Mouse (Mus musculus): ENCODE measurements at regions not wholly inside any gene's neighbourhood (a gene's known extent, or its start where the extent isn't known, plus 50 kb on each side); places are given as distances from the start of the nearest gene placed in this dataset.

DNA sequence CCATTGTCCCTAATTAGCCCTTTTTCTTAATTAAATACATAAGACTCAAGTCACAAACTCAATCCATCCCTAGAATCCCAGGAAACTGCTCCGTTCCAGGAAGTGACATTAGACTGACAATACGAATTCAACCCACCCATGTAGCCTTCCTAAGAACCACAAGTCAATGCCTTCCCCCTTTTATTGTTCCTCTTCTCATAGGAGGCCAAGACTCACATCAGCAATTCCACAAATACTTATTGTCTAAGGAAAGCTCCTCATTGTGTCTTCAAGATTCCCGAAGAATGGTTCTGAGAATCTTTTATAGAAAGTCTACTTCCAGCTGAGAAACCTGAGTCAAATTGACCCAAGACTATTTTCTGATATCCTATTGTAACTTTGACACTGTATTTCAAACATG is 147.3 kb downstream of the Dmac1 start:
- Histone ChIP-seq H3K9me3 (ENCODE audit: control insufficient read depth, low read length) (no peaks in the 10 kb centered on the region), H3K4me2 (ENCODE audit: low read length) (no peak overlapping the region), H3K27ac (replicated peaks; ENCODE audit: low read depth, low read length) (no peak overlapping the region), H3K4me1 (ENCODE audit: control insufficient read depth, insufficient read depth, low read length) (no peaks in the 10 kb centered on the region), H3K36me3 (ENCODE audit: control insufficient read depth, insufficient read depth, low read length) (no peaks in the 10 kb centered on the region), H3K27me3 (ENCODE audit: control insufficient read depth, insufficient read depth, low read length) (no peaks in the 10 kb centered on the region), H3K4me3 (replicated peaks; ENCODE audit: low read depth, low read length) (no peak overlapping the region), H3K9ac (replicated peaks; ENCODE audit: low read length) (no peak overlapping the region)
- DNase-seq: no peak
- ATAC-seq (ENCODE audit: low FRiP score, low TSS enrichment): no peak
- WGBS: 83% methylated on average over 3 of the region's 3 CpGs

DNA sequence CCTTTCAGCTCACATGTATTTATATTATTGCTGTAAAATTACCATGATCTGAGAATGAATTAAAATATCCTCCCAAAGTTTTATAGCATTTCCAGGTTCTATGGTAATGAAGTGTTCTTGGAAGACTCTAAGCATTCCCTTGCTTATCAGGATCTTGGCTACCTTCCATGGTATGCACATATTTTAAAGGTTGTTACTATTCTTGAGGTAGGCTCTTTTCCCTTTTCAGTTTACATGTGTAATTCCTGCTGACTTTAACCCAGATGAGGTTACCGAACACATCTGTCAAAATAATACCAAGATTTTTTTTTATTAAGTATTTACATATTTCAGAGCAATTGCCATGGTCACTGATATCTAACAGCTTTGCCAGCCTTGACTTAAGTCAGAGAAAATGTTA is 162.2 kb downstream of the Dmac1 start:
- no peak overlapping the region for H3K9ac ChIP-seq (replicated peaks; ENCODE audit: low read length)
- H3K9me3 ChIP-seq (ENCODE audit: control insufficient read depth, low read length): no peaks in the 10 kb centered on the region
- H3K4me2 ChIP-seq (ENCODE audit: low read length): no peak overlapping the region
- no peak overlapping the region for H3K27ac ChIP-seq (replicated peaks; ENCODE audit: low read depth, low read length)
- H3K4me1 ChIP-seq (ENCODE audit: control insufficient read depth, insufficient read depth, low read length): no peaks in the 10 kb centered on the region
- no peaks in the 10 kb centered on the region for H3K27me3 ChIP-seq (ENCODE audit: control insufficient read depth, insufficient read depth, low read length)
- 87% methylated on average over 1 of the region's 1 CpGs for WGBS
- no peak for ATAC-seq (ENCODE audit: low FRiP score, low TSS enrichment)
- no peak overlapping the region for H3K4me3 ChIP-seq (replicated peaks; ENCODE audit: low read depth, low read length)
- no peaks in the 10 kb centered on the region for H3K36me3 ChIP-seq (ENCODE audit: control insufficient read depth, insufficient read depth, low read length)
- no peak for DNase-seq

DNA sequence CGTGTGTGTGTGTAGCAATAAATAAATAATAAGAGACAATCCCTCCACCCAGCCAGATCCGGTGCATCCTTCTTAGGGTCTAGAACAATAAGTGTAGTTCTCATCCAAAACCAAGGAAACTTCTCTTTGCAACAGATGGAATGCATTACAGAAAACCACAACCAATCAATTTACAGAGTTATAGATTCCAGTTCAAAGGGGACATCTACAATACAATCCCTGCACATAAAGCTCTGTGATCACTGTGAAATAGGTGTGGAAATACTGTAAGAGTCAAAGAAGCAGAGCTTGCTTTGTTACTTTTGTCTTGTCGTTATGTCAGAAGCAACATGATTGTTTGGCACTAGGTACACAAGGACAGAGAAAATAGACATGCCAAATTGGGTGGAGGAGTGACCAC is 162.8 kb downstream of the Dmac1 start:
- Histone ChIP-seq H3K4me3 (replicated peaks; ENCODE audit: low read depth, low read length) (no peak overlapping the region), H3K9ac (replicated peaks; ENCODE audit: low read length) (no peak overlapping the region), H3K36me3 (ENCODE audit: control insufficient read depth, insufficient read depth, low read length) (no peaks in the 10 kb centered on the region), H3K4me2 (ENCODE audit: low read length) (no peak overlapping the region), H3K4me1 (ENCODE audit: control insufficient read depth, insufficient read depth, low read length) (no peaks in the 10 kb centered on the region), H3K27me3 (ENCODE audit: control insufficient read depth, insufficient read depth, low read length) (no peaks in the 10 kb centered on the region), H3K9me3 (ENCODE audit: control insufficient read depth, low read length) (no peaks in the 10 kb centered on the region), H3K27ac (replicated peaks; ENCODE audit: low read depth, low read length) (no peak overlapping the region)
- 47% methylated on average over 3 of the region's 3 CpGs for WGBS
- ATAC-seq (ENCODE audit: low FRiP score, low TSS enrichment): no peak; the same call in 1 of the 2 replicates
- peak; percentile 3 for DNase-seq

DNA sequence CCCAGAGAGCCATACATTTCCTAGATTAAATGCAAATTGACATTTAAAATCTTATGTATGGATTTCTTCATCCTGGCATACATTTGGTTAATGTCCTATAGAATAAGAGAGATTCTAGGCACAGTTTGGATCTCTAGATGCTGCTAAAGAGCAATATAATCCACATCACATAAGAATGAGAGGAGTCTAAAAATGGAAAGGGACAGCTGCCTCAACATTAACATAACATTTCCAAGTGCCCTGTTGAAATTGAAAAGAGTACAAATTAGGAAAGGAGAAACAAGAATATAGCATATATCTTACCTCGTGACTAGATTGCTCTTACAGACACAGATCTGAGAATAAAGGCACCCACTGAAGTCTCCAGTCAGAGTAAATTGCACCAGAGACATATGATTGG is 212.3 kb downstream of the Dmac1 start:
- H3K9me3 ChIP-seq (ENCODE audit: control insufficient read depth, low read length): no peaks in the 10 kb centered on the region
- ATAC-seq (ENCODE audit: low FRiP score, low TSS enrichment) (no peak), DNase-seq (no peak)
- no peak overlapping the region for H3K9ac ChIP-seq (replicated peaks; ENCODE audit: low read length)
- H3K4me3 ChIP-seq (replicated peaks; ENCODE audit: low read depth, low read length): no peak overlapping the region
- H3K27ac ChIP-seq (replicated peaks; ENCODE audit: low read depth, low read length): no peak overlapping the region
- no peaks in the 10 kb centered on the region for H3K36me3 ChIP-seq (ENCODE audit: control insufficient read depth, insufficient read depth, low read length)
- H3K4me1 ChIP-seq (ENCODE audit: control insufficient read depth, insufficient read depth, low read length): no peaks in the 10 kb centered on the region
- WGBS: 77% methylated on average over 1 of the region's 1 CpGs
- no peak overlapping the region for H3K4me2 ChIP-seq (ENCODE audit: low read length)
- no peaks in the 10 kb centered on the region for H3K27me3 ChIP-seq (ENCODE audit: control insufficient read depth, insufficient read depth, low read length)

DNA sequence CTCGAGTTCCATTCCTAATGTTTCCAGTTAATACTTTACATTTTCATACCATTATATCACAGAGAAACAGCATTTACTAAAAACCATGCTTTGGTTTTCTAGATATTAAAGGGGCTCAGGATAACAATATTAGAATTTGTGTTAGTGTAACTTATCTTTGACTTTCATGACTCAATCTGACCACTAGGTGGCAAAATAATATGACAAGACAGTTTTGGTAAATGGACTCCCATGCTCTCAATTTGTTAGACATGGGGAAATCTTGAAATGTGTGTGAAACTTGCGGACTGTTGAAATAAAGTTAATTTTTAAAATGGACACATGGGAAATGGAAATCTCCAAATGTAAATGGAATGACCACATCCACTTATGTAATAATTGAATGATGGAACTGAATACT is 214.8 kb downstream of the Dmac1 start:
- H3K9me3 ChIP-seq (ENCODE audit: control insufficient read depth, low read length): no peaks in the 10 kb centered on the region
- H3K9ac ChIP-seq (replicated peaks; ENCODE audit: low read length): no peak overlapping the region
- WGBS: 86% methylated on average over 2 of the region's 2 CpGs
- ATAC-seq (ENCODE audit: low FRiP score, low TSS enrichment): no peak
- H3K27me3 ChIP-seq (ENCODE audit: control insufficient read depth, insufficient read depth, low read length): no peaks in the 10 kb centered on the region
- no peaks in the 10 kb centered on the region for H3K36me3 ChIP-seq (ENCODE audit: control insufficient read depth, insufficient read depth, low read length)
- no peaks in the 10 kb centered on the region for H3K4me1 ChIP-seq (ENCODE audit: control insufficient read depth, insufficient read depth, low read length)
- peak; percentile 80 for DNase-seq
- no peak overlapping the region for H3K4me3 ChIP-seq (replicated peaks; ENCODE audit: low read depth, low read length)
- H3K27ac ChIP-seq (replicated peaks; ENCODE audit: low read depth, low read length): no peak overlapping the region
- H3K4me2 ChIP-seq (ENCODE audit: low read length): no peak overlapping the region

DNA sequence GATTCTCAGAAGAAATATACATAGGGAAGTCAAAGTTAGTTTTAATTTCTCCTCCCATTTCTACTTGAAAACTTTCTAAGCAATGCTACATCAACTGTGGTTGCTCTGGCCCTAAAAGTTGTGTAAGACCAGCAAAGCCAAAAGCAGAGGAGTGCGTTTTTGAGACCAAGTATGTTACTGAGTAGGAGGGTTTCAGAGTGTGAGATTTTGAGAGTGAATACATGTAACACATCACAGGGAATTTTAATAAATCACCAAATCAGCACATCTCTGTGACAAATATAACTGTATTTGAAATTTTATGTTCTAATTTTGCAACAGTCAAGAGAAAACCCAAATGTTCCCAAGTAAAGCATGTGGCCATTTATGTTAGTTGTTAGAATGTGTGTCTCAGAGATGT is 234.6 kb downstream of the Dmac1 start:
- Histone ChIP-seq H3K4me3 (replicated peaks; ENCODE audit: low read depth, low read length) (no peak overlapping the region), H3K4me2 (ENCODE audit: low read length) (no peak overlapping the region)
- no peak for ATAC-seq (ENCODE audit: low FRiP score, low TSS enrichment)

DNA sequence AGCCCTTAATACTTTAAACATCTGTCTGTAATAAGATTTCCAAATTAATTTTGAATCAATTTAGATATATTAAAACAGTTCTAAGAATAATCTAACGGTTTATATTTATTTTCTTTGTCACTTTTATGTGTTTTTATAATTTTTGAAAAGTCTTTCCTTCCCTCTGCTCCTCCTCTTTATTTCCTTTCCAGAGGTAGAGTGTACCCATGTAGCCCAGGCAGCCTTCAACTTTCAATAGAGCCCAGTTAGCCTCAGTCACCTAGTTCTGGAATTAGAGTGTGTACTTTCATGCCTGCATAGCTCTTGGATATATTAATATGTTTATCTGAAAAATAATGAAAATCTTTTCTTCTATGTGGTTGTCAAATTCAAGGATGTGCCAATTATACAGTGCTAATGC is 235.5 kb downstream of the Dmac1 start:
- Histone ChIP-seq H3K4me2 (ENCODE audit: low read length) (no peak overlapping the region), H3K9me3 (ENCODE audit: control insufficient read depth, low read length) (no peaks in the 10 kb centered on the region), H3K27me3 (ENCODE audit: control insufficient read depth, insufficient read depth, low read length) (no peaks in the 10 kb centered on the region), H3K4me3 (replicated peaks; ENCODE audit: low read depth, low read length) (no peak overlapping the region), H3K36me3 (ENCODE audit: control insufficient read depth, insufficient read depth, low read length) (no peaks in the 10 kb centered on the region), H3K27ac (replicated peaks; ENCODE audit: low read depth, low read length) (no peak overlapping the region), H3K9ac (replicated peaks; ENCODE audit: low read length) (no peak overlapping the region), H3K4me1 (ENCODE audit: control insufficient read depth, insufficient read depth, low read length) (no peaks in the 10 kb centered on the region)
- ATAC-seq (ENCODE audit: low FRiP score, low TSS enrichment) (no peak), DNase-seq (no peak)
- WGBS: 78% methylated on average over 1 of the region's 1 CpGs

More for the DNA sequence above, 234.6 kb downstream of the Dmac1 start:
- no peak for DNase-seq
- Histone ChIP-seq H3K27ac (replicated peaks; ENCODE audit: low read depth, low read length) (no peak overlapping the region), H3K9me3 (ENCODE audit: control insufficient read depth, low read length) (no peaks in the 10 kb centered on the region), H3K9ac (replicated peaks; ENCODE audit: low read length) (no peak overlapping the region), H3K4me1 (ENCODE audit: control insufficient read depth, insufficient read depth, low read length) (no peaks in the 10 kb centered on the region), H3K36me3 (ENCODE audit: control insufficient read depth, insufficient read depth, low read length) (no peaks in the 10 kb centered on the region), H3K27me3 (ENCODE audit: control insufficient read depth, insufficient read depth, low read length) (no peaks in the 10 kb centered on the region)
- WGBS: 93% methylated on average over 1 of the region's 1 CpGs

DNA sequence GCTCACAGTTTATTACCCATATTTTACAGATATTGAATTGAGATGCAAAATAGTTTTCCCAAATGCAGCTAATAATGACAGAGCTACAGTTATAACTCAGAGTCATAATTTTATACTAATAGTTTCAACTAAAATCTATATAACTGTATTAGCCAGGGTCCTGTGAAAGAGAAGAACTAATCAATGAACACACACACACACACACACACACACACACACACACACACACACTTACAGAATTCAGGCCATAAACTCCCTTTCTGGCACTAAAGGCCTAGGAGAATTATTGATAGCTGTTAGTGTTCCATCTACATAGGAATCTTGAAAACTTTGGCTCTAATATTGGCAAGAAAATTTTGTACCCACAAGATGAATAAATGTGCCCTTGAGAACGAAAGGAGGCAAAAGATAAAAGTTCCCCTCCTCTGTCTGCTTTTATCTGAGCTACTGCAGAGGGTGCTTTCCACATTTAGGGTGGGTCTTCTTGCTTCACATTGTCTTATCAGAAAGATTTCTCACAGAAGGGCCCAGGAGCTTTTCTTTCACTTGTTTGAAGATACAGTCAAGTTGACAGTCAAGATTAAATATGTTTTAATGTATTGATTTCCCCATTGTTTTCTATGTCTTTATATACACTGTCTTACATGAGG is 236.1 kb downstream of the Dmac1 start:
- H3K27me3 ChIP-seq (ENCODE audit: control insufficient read depth, insufficient read depth, low read length): no peaks in the 10 kb centered on the region
- H3K36me3 ChIP-seq (ENCODE audit: control insufficient read depth, insufficient read depth, low read length): no peaks in the 10 kb centered on the region
- H3K4me2 ChIP-seq (ENCODE audit: low read length): no peak overlapping the region
- no peaks in the 10 kb centered on the region for H3K4me1 ChIP-seq (ENCODE audit: control insufficient read depth, insufficient read depth, low read length)
- no peak overlapping the region for H3K9ac ChIP-seq (replicated peaks; ENCODE audit: low read length)
- no peak overlapping the region for H3K27ac ChIP-seq (replicated peaks; ENCODE audit: low read depth, low read length)
- 76% methylated on average over 1 of the region's 1 CpGs for WGBS
- H3K4me3 ChIP-seq (replicated peaks; ENCODE audit: low read depth, low read length): no peak overlapping the region
- no peaks in the 10 kb centered on the region for H3K9me3 ChIP-seq (ENCODE audit: control insufficient read depth, low read length)
- no peak for DNase-seq
- no peak for ATAC-seq (ENCODE audit: low FRiP score, low TSS enrichment)

Measured in midbrain, embryonic 14.5 days (tissue).